Mouse (Mus musculus) induced T-regulatory cell, adult 2 months (primary cell): ENCODE data around the gene Faim.

Source experiments
- DNase-seq: peaks from one replicate; pipeline ENCODE4 v3.0.0-alpha.2; 2012; ENCODE audit warnings: low read depth

Faim gene

DNA sequence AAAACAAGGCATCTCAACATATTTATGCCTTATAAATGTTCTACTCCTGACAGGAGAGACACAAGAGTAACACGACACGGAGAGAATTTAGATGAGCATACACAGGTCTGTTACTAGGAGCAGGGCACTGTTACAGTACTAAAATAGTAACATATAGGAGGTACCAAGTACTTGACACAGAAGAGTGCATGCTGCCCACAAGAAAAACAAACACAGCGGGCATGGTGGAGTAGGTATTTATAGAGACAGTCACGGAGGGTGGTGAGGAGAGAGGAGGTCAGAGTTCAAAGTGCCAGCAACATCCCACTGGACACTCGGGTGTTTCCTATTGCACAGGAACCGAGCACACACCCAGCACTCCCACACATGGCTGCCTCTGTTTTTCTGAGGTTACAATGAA lies 63.6 kb downstream of the Faim start:
- no peak for DNase-seq
